Mouse (Mus musculus) kidney, postnatal 4 days (tissue): ENCODE measurements around the gene Adprhl1.
A peak's percentile ranks its signal among the peaks of the same experiment; 100 is the strongest.

Experiments used
- DNase-seq, 2 experiments: peaks; one replicate each; pipeline ENCODE4 v3.0.0; 2021; ENCODE audit warnings: mixed read lengths in 2 of 2

Gene Adprhl1

GRCm38 (mm10) chr8:13228923-13229610 is 24.9 kb downstream of the Adprhl1 start:
- DNase-seq, result no peak

- no peak for DNase-seq
Observed at GRCm38 (mm10) chr8:13227184-13227583, 26.8 kb downstream of the Adprhl1 start.

GRCm38 (mm10) chr8:13226288-13226687 is 27.7 kb downstream of the Adprhl1 start:
- no peak for DNase-seq

GRCm38 (mm10) chr8:13224426-13224825 is 29.5 kb downstream of the Adprhl1 start:
- no peak for DNase-seq

GRCm38 (mm10) chr8:13218441-13218840 is 35.5 kb downstream of the Adprhl1 start:
- DNase-seq, result no peak

GRCm38 (mm10) chr8:13217986-13218385 is 36.0 kb downstream of the Adprhl1 start:
- no peak for DNase-seq

GRCm38 (mm10) chr8:13217093-13217492 is 36.9 kb downstream of the Adprhl1 start:
- DNase-seq, result no peak

- no peak for DNase-seq
Observed at GRCm38 (mm10) chr8:13216386-13216785, 37.6 kb downstream of the Adprhl1 start.

- peak; percentile 91 to 93 for DNase-seq
Observed at GRCm38 (mm10) chr8:13213479-13214268, 40.3 kb downstream of the Adprhl1 start.

GRCm38 (mm10) chr8:13209770-13210169 is 44.2 kb downstream of the Adprhl1 start:
- no peak for DNase-seq

GRCm38 (mm10) chr8:13208627-13209355 is 45.2 kb downstream of the Adprhl1 start:
- DNase-seq, result peak in 1 of 2 experiments; percentile 25

GRCm38 (mm10) chr8:13206290-13206689 is 47.7 kb downstream of the Adprhl1 start:
- no peak for DNase-seq

GRCm38 (mm10) chr8:13205311-13205710 is 48.7 kb downstream of the Adprhl1 start:
- no peak for DNase-seq

- DNase-seq, result peak in 1 of 2 experiments; percentile 28
Observed at GRCm38 (mm10) chr8:13204371-13205140, 49.4 kb downstream of the Adprhl1 start.

- no peak for DNase-seq
Observed at GRCm38 (mm10) chr8:13203472-13203871, 50.5 kb downstream of the Adprhl1 start.

GRCm38 (mm10) chr8:13202806-13203205 is 51.2 kb downstream of the Adprhl1 start:
- DNase-seq, result no peak

GRCm38 (mm10) chr8:13202041-13202440 is 51.9 kb downstream of the Adprhl1 start:
- DNase-seq, result no peak

- no peak for DNase-seq
Observed at GRCm38 (mm10) chr8:13201013-13201334, 53.0 kb downstream of the Adprhl1 start.

- DNase-seq, result peak; percentile 82 to 87
Observed at GRCm38 (mm10) chr8:13200301-13201012, 53.5 kb downstream of the Adprhl1 start, which contains the start of gene Grtp1. Gene Grtp1, minus strand, starts transcription at chr8:13200620.

- no peak for DNase-seq
Observed at GRCm38 (mm10) chr8:13199385-13200061, 54.4 kb downstream of the Adprhl1 start.

- no peak for DNase-seq
Observed at GRCm38 (mm10) chr8:13197493-13197892, 56.5 kb downstream of the Adprhl1 start.
